Mouse (Mus musculus) myocyte (in vitro differentiated cells): ENCODE data around the gene Larp4.
"Not testable (repeated sequence)": the region's sequence is repeated elsewhere in the genome, so short reads cannot be mapped to it uniquely, and the experiment has no call there.

Experiments used
- CEBPB ChIP-seq: IDR thresholded peaks from 2 replicates; pipeline ENCODE4 v1.6.1; 2011; ENCODE audit warnings: mild to moderate bottlenecking, moderate library complexity; ENCODE audit not compliant: poor library complexity, insufficient read depth, severe bottlenecking
- MYOD1 ChIP-seq, 3 experiments: IDR thresholded peaks; one replicate each; pipeline ENCODE4 v1.6.1; 2011; ENCODE audit warnings: control low read depth in 2 of 3, low read depth in 2 of 3, mild to moderate bottlenecking in 2 of 3, moderate library complexity in 1 of 3; ENCODE audit not compliant: insufficient read length in 2 of 3, control insufficient read depth in 1 of 3
- POLR2A ChIP-seq: IDR thresholded peaks from one replicate; pipeline ENCODE4 v1.6.1; 2011; ENCODE audit warnings: low read depth, mild to moderate bottlenecking, control low read depth, moderate library complexity; ENCODE audit not compliant: insufficient read length
- REST ChIP-seq: IDR thresholded peaks from one replicate; pipeline ENCODE4 v1.6.1; 2011; ENCODE audit warnings: mild to moderate bottlenecking, control low read depth, moderate library complexity; ENCODE audit not compliant: insufficient read depth, insufficient read length
- TCF12 ChIP-seq: IDR thresholded peaks from one replicate; pipeline ENCODE4 v1.6.1; 2011; ENCODE audit warnings: mild to moderate bottlenecking, control low read depth; ENCODE audit not compliant: poor library complexity, insufficient read depth, severe bottlenecking
- USF1 ChIP-seq: IDR thresholded peaks from one replicate; pipeline ENCODE4 v1.6.1; 2011; ENCODE audit warnings: low read depth, mild to moderate bottlenecking, control low read depth, moderate library complexity

DNA sequence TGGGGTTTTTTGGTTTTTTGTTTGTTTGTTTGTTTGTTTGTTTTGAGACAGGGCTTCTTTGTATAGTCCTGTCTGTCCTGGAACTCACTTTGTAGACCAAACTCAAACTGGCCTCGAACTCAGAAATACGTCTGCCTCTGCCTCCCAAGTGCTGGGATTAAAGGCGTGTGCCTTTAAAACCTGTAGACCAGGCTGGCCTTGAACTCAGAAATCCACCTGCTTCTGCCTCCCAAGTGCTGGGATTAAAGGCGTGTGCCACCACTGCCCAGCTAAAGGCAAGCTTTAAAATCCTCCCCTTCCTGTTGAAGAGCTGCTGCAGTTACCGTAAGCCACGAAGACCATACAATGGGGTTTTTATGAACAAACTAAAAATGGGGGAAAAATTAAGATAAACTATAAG lies at the start of gene Larp4:
- TF ChIP-seq CEBPB; TCF12; MYOD1 (IDR thresholded peaks at IDR 0.05; ENCODE audit: control insufficient read depth in 1 of 3, insufficient read length in 2 of 3, low read depth in 2 of 3); USF1; REST; POLR2A: not testable (repeated sequence)
